Mouse (Mus musculus) midbrain, postnatal 0 days (tissue): ENCODE results near the gene Elovl4. TPM values are rescaled to one million over a fixed set of nuclear protein-coding genes. Genes with fewer than 3 reads are reported as not detected.

Source experiments
- ATAC-seq: fragments of 200-750 bp; cut with Nextera tagmentation; 2 replicates; pipeline ENCODE4 v1.8.0; 2017; ENCODE audit warnings: moderate number of reproducible peaks, mild to moderate bottlenecking, moderate TSS enrichment, moderate library complexity; ENCODE audit not compliant: low FRiP score
- DNase-seq: peaks from one replicate; pipeline ENCODE4 v3.0.0-alpha.2; 2015; ENCODE audit warnings: low spot score
- H3K27ac ChIP-seq: fragments of 300-500 bp; sonication (generic); 2 replicates; pipeline ENCODE4 v1.5.1; 2014; ENCODE audit warnings: low read depth, mild to moderate bottlenecking, low read length, mixed read lengths
- H3K27me3 ChIP-seq: fragments of 300-500 bp; sonication (generic); 2 replicates; pipeline ENCODE4 v1.6.1; 2014; ENCODE audit warnings: low read length, control low read depth, mixed read lengths; ENCODE audit not compliant: insufficient read depth
- H3K36me3 ChIP-seq: fragments of 300-500 bp; sonication (generic); 2 replicates; pipeline ENCODE4 v1.6.1; 2014; ENCODE audit warnings: low read length, control low read depth, mixed read lengths; ENCODE audit not compliant: insufficient read depth
- H3K4me1 ChIP-seq: fragments of 300-500 bp; sonication (generic); 2 replicates; pipeline ENCODE4 v1.6.1; 2014; ENCODE audit warnings: mild to moderate bottlenecking, control low read depth, antibody characterized with exemption, low read length, mixed read lengths; ENCODE audit not compliant: insufficient read depth
- H3K4me2 ChIP-seq: fragments of 300-500 bp; sonication (generic); 2 replicates; pipeline ENCODE4 v1.6.1; 2014; ENCODE audit warnings: low read depth, mild to moderate bottlenecking, low read length, mixed read lengths; ENCODE audit not compliant: poor library complexity, severe bottlenecking
- H3K4me3 ChIP-seq: fragments of 300-500 bp; sonication (generic); 2 replicates; pipeline ENCODE4 v1.5.1; 2014; ENCODE audit warnings: low read depth, mild to moderate bottlenecking, low read length, moderate library complexity
- H3K9ac ChIP-seq: fragments of 300-500 bp; sonication (generic); replicated peaks from 2 replicates; pipeline ENCODE4 v1.6.1; 2014; ENCODE audit warnings: mild to moderate bottlenecking, low read length, moderate library complexity, mixed read lengths; ENCODE audit not compliant: poor library complexity, severe bottlenecking
- H3K9me3 ChIP-seq: fragments of 300-500 bp; sonication (generic); 2 replicates; pipeline ENCODE4 v1.6.1; 2016; ENCODE audit warnings: low read length, control low read depth
- CTCF ChIP-seq: IDR thresholded peaks from 2 replicates; pipeline ENCODE4 v1.5.1; 2016; ENCODE audit warnings: antibody characterized with exemption, mild to moderate bottlenecking
- WGBS: fragments of 180-500 bp; shearing (Covaris S2); extraction: QIAGEN DNeasy Blood & Tissue Kit; methylation state at CpG from one replicate; pipeline ENCODE4 v1.1.7; 2014; 5-methylcytosine and 5-hydroxymethylcytosine counted together
- polyA plus RNA-seq: library from polyadenylated mRNA; unstranded; fragments of >200 nt; fragmentation: Nextera tagmentation; extraction: Ambion mirVana; gene quantifications from 2 replicates; pipeline ENCODE4 v1.2.1, GENCODE M21; 2015
- total RNA-seq: library from RNA; depleted of rRNA; stranded (reverse); fragments of >200 nt; gene quantifications from 2 replicates; pipeline ENCODE4 v1.2.3, GENCODE M21; 2014

Elovl4 gene
- total and polyA plus RNA-seq, 2 experiments from 2014 or later: 86.0 to 159 TPM

DNA sequence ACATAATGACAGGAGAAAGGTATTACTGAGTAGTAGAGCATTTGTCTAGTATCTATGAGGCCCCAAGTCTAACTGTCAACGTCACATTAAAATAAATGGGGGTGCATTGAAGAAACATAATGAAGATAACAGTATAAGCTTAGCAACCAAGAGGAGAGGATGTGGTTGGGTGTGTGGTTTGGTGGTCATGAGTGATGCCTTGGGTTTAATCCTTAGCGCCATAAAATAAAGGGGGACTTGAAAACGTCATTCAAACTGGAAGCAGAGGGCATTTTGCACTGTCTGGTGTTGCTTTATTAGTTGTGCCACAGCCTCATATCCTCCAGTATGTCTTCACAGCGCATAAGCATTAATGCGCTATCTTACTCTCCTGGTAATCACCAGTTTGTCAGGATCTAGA is 23.8 kb upstream of the Elovl4 start:
- ATAC-seq (no peak), DNase-seq (no peak)
- Histone ChIP-seq H3K27me3 (no peaks in the 10 kb centered on the region), H3K36me3 (no peaks in the 10 kb centered on the region), H3K4me1 (peaks cover 2% of the 10 kb centered on the region), H3K4me3 (no peak overlapping the region), H3K9ac (no peak overlapping the region), H3K9me3 (no peaks in the 10 kb centered on the region), H3K4me2 (no peak overlapping the region), H3K27ac (no peak overlapping the region)
- no peak for TF ChIP-seq CTCF
- WGBS: 88% methylated on average over 5 of the region's 5 CpGs

- no peaks in the 10 kb centered on the region for H3K36me3 ChIP-seq
- no peak for ATAC-seq
- H3K9me3 ChIP-seq: no peaks in the 10 kb centered on the region
- no peaks in the 10 kb centered on the region for H3K4me1 ChIP-seq
- TF ChIP-seq CTCF: no peak
- H3K27ac ChIP-seq: no peak overlapping the region
- no peak for DNase-seq
- no peaks in the 10 kb centered on the region for H3K27me3 ChIP-seq
- 84% methylated on average over 5 of the region's 5 CpGs for WGBS
- H3K9ac ChIP-seq: no peak overlapping the region
- H3K4me3 ChIP-seq: no peak overlapping the region
- H3K4me2 ChIP-seq: no peak overlapping the region
Observed at GRCm38 (mm10) chr9:83822925-83823324, 16.8 kb upstream of the Elovl4 start.

- no peak for DNase-seq
- Histone ChIP-seq H3K36me3 (no peaks in the 10 kb centered on the region), H3K9ac (no peak overlapping the region), H3K9me3 (no peaks in the 10 kb centered on the region), H3K4me3 (no peak overlapping the region), H3K4me1 (no peaks in the 10 kb centered on the region), H3K4me2 (no peak overlapping the region), H3K27ac (no peak overlapping the region), H3K27me3 (no peaks in the 10 kb centered on the region)
- no peak for ATAC-seq
- WGBS: 87% methylated on average over 2 of the region's 2 CpGs
- no peak for TF ChIP-seq CTCF
Observed at GRCm38 (mm10) chr9:83820976-83821375, 14.9 kb upstream of the Elovl4 start.

GRCm38 (mm10) chr9:83819188-83819587 is 13.1 kb upstream of the Elovl4 start:
- ATAC-seq (no peak), DNase-seq (no peak)
- H3K9ac ChIP-seq: no peak overlapping the region
- H3K4me2 ChIP-seq: no peak overlapping the region
- no peak overlapping the region for H3K4me3 ChIP-seq
- no peaks in the 10 kb centered on the region for H3K36me3 ChIP-seq
- H3K9me3 ChIP-seq: no peaks in the 10 kb centered on the region
- no peaks in the 10 kb centered on the region for H3K27me3 ChIP-seq
- WGBS: 61% methylated on average over 7 of the region's 7 CpGs
- no peak for TF ChIP-seq CTCF
- no peaks in the 10 kb centered on the region for H3K4me1 ChIP-seq
- H3K27ac ChIP-seq: no peak overlapping the region

DNA sequence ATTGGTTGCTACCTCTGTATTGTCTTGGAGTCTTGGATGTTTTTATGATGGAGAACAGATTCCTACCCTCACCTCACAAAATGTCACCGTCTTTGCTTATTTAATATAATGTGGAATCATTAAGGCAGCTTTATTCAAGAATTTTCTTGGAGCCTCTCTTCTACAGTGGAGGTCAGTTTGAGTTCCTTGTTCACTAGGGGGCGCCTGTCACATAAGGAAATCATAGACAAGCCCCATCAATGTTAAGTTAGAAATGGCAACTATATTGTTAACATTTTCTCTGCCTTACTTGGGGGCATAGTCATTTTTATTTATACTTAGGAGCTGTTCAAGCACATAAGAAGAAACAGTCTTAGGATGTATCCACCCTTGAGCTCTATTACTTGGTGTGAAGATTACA is 1.5 kb upstream of the Elovl4 start:
- Histone ChIP-seq H3K9me3 (no peaks in the 10 kb centered on the region), H3K4me1 (peaks cover 8% of the 10 kb centered on the region; the same call in 1 of the 2 replicates), H3K4me2 (no peak overlapping the region), H3K27ac (no peak overlapping the region), H3K27me3 (no peaks in the 10 kb centered on the region), H3K9ac (no peak overlapping the region), H3K4me3 (no peak overlapping the region), H3K36me3 (no peaks in the 10 kb centered on the region)
- DNase-seq: peak; percentile 77
- peak; percentile 75 for TF ChIP-seq CTCF
- 4% methylated on average over 2 of the region's 2 CpGs for WGBS
- ATAC-seq: no peak

DNA sequence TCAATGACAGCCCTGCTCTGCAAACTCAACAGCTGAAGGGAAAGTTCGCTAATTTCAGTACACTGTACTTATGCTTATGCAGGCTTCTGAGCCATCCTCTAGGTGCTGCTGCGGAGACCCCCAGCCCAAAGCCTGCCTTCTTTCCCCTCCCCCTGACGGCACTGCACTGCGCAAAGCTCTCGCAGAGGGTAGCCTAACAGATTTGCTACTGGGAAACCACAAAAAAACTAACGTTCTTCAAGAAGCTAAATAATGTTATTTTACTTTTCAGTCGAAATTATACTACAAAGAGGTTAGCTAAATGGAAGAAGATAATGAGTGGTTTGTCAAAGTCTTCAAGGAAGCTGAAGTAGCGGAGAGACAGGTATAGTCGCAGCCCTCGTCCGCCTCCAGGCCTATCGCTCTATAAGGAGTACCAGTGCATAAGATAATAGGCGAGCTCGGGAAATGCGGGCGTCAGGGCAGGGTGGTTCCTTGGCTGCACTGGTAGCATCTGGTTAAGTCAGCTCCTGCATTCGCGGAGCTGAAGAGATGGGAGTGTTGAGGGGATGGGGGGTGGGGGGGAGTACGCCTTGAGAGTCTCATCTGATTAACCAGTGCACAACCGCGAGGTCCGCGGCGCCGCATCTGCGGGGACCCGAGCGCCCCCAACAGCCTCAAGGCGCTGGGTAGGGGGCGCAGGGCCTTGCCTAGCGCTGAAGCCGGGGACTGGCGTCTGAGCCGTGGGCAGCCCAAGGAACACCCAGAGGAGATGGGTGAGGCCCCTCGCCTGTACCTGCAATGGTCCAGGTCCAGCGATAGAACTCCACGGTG is 707 bp downstream of the Elovl4 start:
- H3K4me1 ChIP-seq: peaks cover 8% of the 10 kb centered on the region; the same call in 1 of the 2 replicates
- no peaks in the 10 kb centered on the region for H3K27me3 ChIP-seq
- H3K36me3 ChIP-seq: no peaks in the 10 kb centered on the region
- peak overlapping the region; percentile 66 for H3K4me2 ChIP-seq
- no peaks in the 10 kb centered on the region for H3K9me3 ChIP-seq
- peak overlapping the region; percentile 96 for H3K9ac ChIP-seq
- WGBS: under 1% methylated on average over 37 of the region's 37 CpGs
- ATAC-seq: peak; percentile 88
- peak overlapping the region; percentile 92 for H3K27ac ChIP-seq
- DNase-seq: peak; percentile 86
- TF ChIP-seq CTCF: peak; percentile 75
- peak overlapping the region; percentile 85 for H3K4me3 ChIP-seq
